Mouse (Mus musculus) ES-E14 (cell line): ENCODE results near the gene Lsm4. TPM values are rescaled to one million over a fixed set of nuclear protein-coding genes. Genes with fewer than 3 reads are reported as not detected.
A peak's percentile ranks its signal among the peaks of the same experiment; 100 is the strongest.

Experiments
- DNase-seq: peaks from one replicate; pipeline ENCODE4 v3.0.0-alpha.2; 2013; ENCODE audit warnings: low read depth, low spot score
- H3K27ac ChIP-seq: 2 replicates; pipeline ENCODE4 v1.5.1; 2012; ENCODE audit warnings: low read depth, mild to moderate bottlenecking, low read length, moderate library complexity, mixed read lengths; ENCODE audit not compliant: poor library complexity, insufficient read depth, severe bottlenecking
- H3K36me3 ChIP-seq: 2 replicates; pipeline ENCODE4 v1.6.1; 2012; ENCODE audit warnings: mild to moderate bottlenecking, low read length, moderate library complexity, mixed read lengths; ENCODE audit not compliant: control insufficient read depth, poor library complexity, insufficient read depth, severe bottlenecking
- H3K4me1 ChIP-seq, 2 experiments: fragments of 150-350 bp in 1 of 2; sonication (generic) in 1 of 2; 2 replicates each; pipeline ENCODE4 v1.6.1; 2012; ENCODE audit warnings: low read length in 2 of 2, mild to moderate bottlenecking in 1 of 2, mixed read lengths in 1 of 2; ENCODE audit not compliant: control insufficient read depth in 2 of 2, insufficient read depth in 2 of 2, poor library complexity in 1 of 2
- H3K4me3 ChIP-seq, 2 experiments: fragments of 150-350 bp in 1 of 2; sonication (generic) in 1 of 2; 2 replicates each; pipeline ENCODE4 v1.5.1; 2012; ENCODE audit warnings: low read length in 2 of 2, low read depth in 1 of 2, mild to moderate bottlenecking in 1 of 2, mixed read lengths in 1 of 2; ENCODE audit not compliant: insufficient read depth in 1 of 2, poor library complexity in 1 of 2, severe bottlenecking in 1 of 2
- H3K9ac ChIP-seq: 2 replicates; pipeline ENCODE4 v1.6.1; 2012; ENCODE audit warnings: low read depth, mild to moderate bottlenecking, low read length, mixed read lengths; ENCODE audit not compliant: poor library complexity, insufficient read depth, severe bottlenecking
- H3K9me3 ChIP-seq: fragments of 150-350 bp; sonication (generic); 2 replicates; pipeline ENCODE4 v1.6.1; 2012; ENCODE audit warnings: low read depth, mild to moderate bottlenecking, low read length; ENCODE audit not compliant: control insufficient read depth, insufficient read depth
- CHD2 ChIP-seq: IDR thresholded peaks from 2 replicates; pipeline ENCODE4 v1.6.1; 2014; ENCODE audit warnings: mild to moderate bottlenecking, low read depth, low read length, inconsistent platforms
- HCFC1 ChIP-seq: IDR thresholded peaks from 2 replicates; pipeline ENCODE4 v1.6.1; 2012; ENCODE audit warnings: low read length, inconsistent platforms, borderline replicate concordance; ENCODE audit not compliant: insufficient read depth
- MAFK ChIP-seq: IDR thresholded peaks from 2 replicates; pipeline ENCODE4 v1.6.1; 2014; ENCODE audit warnings: mild to moderate bottlenecking, low read depth, low read length, inconsistent platforms; ENCODE audit not compliant: insufficient read depth
- ZC3H11A ChIP-seq: IDR thresholded peaks from 2 replicates; pipeline ENCODE4 v1.6.1; 2012; ENCODE audit warnings: low read depth, mild to moderate bottlenecking, inconsistent platforms, low read length, borderline replicate concordance
- ZNF384 ChIP-seq: IDR thresholded peaks from 2 replicates; pipeline ENCODE4 v1.6.1; 2012; ENCODE audit warnings: low read depth, low read length, inconsistent platforms
- in situ Hi-C, 2 experiments: fragments of 600-800 bp; cut with MboI; formaldehyde crosslinking; loops; one replicate each; pipeline ENCODE4 v1.15.1; 2025; ENCODE audit warnings: low sequenced_read_pairs in 2 of 2, inconsistent platforms in 1 of 2; ENCODE audit not compliant: unreplicated experiment in 2 of 2
- total RNA-seq: library from RNA; depleted of rRNA; stranded (reverse); fragments of 300-350 nt; gene quantifications from 2 replicates; pipeline ENCODE4 v1.2.3, GENCODE M21; 2012

The Lsm4 gene
- total RNA-seq, 1 experiment: 171 TPM

DNA sequence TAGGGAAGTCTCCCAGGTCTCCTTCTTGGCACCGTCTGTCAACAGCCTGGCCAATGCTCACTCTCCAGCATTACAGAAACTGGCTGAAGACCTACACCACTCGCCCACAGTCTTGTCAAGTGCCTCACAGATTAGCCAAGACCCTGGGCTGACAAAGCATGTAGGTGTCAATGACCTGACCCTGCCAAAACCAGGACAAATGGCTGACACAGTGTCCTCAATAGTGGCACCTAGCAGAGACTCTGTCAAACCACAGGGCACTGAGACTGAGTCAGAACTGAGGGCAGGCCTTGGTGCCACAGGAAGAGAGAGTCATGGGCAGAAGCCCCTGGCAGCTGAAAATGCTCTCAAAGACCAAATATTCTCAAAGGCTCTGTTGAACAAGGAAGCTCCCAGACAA is 42.0 kb downstream of the Lsm4 start:
- Histone ChIP-seq H3K9ac (no peak overlapping the region), H3K4me3 (no peak overlapping the region), H3K4me1 (peaks cover 0 to 10% of the 10 kb centered on the region in 2 experiments; a peak in 1 of 4 replicates), H3K9me3 (no peaks in the 10 kb centered on the region), H3K36me3 (no peaks in the 10 kb centered on the region), H3K27ac (no peak overlapping the region)
- in situ Hi-C loops: loop anchor here (5.0 kb wide), 2 partner anchors 37 to 42 kb away; partner anchors contain the start of gene Rab3a (in 1 of the 2)
- no peak for DNase-seq
- no peak for TF ChIP-seq HCFC1
- TF ChIP-seq MAFK: no peak
- no peak for TF ChIP-seq CHD2
- no peak for TF ChIP-seq ZNF384
- no peak for TF ChIP-seq ZC3H11A

DNA sequence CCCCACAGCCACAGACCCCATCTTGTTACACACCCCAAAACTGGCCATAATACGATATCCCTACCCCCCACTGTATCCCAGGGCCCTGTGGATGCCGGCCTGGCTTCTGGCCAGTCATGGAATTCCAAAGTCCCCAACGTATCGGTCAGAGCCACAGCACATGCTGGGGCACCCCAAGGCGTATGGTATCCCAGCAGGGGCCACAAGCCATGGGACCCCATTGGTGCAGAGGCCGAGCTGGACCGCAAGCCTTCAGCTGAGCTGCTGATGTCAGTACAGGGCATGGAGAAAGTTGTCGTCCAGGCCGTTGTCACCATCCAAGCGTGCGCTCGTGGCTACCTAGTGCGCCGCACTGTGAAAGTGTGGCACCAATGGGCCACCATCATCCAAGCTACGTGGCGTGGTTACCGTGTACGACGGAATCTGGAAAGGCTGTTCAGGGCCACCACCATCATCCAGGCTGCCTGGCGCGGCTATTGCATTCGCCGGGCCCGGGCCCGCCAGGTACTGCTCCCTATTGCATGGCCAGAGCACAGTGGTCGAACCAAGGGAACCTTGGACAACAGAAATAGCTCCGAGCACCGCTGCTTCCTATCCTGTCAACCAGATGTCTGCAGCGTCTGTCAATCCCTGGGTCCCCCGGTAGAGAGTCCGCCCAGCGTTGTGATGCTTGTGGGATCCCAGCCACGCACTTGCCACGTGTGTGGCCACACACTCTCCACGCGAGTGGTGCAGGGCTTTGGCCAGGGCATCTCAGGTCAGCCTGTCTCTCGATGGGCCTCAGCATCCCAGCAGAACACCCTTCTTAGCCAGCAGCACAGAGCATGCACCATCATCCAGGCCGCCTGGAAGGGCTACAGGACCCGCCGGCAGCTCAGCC is 43.7 kb downstream of the Lsm4 start:
- Histone ChIP-seq H3K9me3 (no peaks in the 10 kb centered on the region), H3K27ac (no peak overlapping the region), H3K9ac (peak overlapping the region; percentile 28; the same call in 1 of the 2 replicates), H3K4me1 (peaks cover 0 to 12% of the 10 kb centered on the region in 2 experiments; a peak in 1 of 4 replicates), H3K36me3 (no peaks in the 10 kb centered on the region), H3K4me3 (peak overlapping the region; percentile 34 to 48; a peak in 3 of 4 replicates)
- TF ChIP-seq HCFC1 (no peak), MAFK (no peak), CHD2 (no peak), ZNF384 (no peak), ZC3H11A (no peak)
- in situ Hi-C loops: loop anchor here (5.0 kb wide), 2 partner anchors 36 to 41 kb away; partner anchors contain the start of gene Rab3a (in 1 of the 2)
- no peak for DNase-seq

DNA sequence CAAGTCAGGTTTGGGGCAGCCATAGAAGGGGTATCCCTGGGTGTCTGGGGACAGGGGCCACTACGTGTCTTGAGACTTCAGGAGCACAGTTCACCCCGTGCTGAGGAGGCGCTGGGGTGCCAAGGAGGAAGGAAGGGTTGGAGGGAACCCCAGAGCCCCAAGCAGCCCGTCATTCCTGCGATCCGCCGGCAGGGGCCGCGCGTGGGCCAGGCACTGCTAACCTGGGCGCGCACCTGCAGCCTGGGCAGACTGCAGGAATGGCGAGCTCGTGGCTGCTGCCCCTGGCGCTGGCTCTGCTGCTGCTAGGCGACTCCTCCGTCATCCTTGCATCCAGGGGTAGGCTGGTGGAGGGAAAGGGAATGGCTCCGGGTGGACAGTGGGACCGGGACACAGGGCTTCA is 45.2 kb downstream of the Lsm4 start, which contains the start of gene Gm3336:
Gene Gm3336 (plus strand): TSS at position 247 of the 400 bp plus-strand sequence.
- in situ Hi-C loops: loop anchor here (5.0 kb wide), 2 partner anchors 34 to 39 kb away; partner anchors contain the start of gene Rab3a (in 1 of the 2)
- no peak for TF ChIP-seq CHD2
- no peak for TF ChIP-seq MAFK
- TF ChIP-seq HCFC1: no peak
- no peak for TF ChIP-seq ZNF384
- TF ChIP-seq ZC3H11A: no peak
- no peak for DNase-seq

DNA sequence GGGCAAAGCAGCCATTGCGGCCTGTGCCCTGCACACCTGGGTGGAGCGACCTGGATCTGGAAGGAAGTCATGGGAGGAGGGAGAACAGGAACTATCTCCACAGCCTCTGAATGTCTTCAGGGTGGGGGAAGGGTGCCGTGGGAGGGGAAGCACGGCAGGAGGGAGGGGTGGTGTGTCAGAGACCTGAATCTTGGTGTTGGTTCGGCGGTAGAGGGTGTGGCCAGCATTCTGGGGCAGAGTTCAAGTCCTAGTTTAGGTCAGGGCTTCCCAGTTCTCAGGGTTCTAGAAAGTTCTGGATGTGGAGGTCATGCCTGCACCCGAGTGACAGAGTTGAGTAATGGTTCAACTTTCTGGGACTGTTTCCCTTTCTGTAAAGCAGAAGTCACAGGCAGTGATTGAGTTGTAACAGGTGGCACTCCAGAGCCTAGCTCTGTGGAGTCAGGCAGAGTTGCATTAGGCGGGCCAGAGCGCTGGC is 46.8 kb downstream of the Lsm4 start:
- no peak for DNase-seq
- TF ChIP-seq HCFC1 (no peak), ZC3H11A (no peak), CHD2 (no peak), MAFK (no peak), ZNF384 (no peak)
- Histone ChIP-seq H3K9me3 (no peaks in the 10 kb centered on the region), H3K27ac (no peak overlapping the region), H3K4me1 (peaks cover 0 to 14% of the 10 kb centered on the region in 2 experiments; a peak in 1 of 4 replicates), H3K9ac (no peak overlapping the region), H3K36me3 (no peaks in the 10 kb centered on the region), H3K4me3 (no peak overlapping the region)
- in situ Hi-C loops: loop anchor here (5.0 kb wide), 2 partner anchors 32 to 37 kb away; partner anchors contain the start of gene Rab3a (in 1 of the 2)

More for the DNA sequence above, 45.2 kb downstream of the Lsm4 start, which contains the start of gene Gm3336:
- Histone ChIP-seq H3K9ac (0 out of 2 replicates have a peak within 1 kb of the TSS, but pooled peaks have one; percentile 58), H3K4me1 (peaks cover 0 to 12% of the 10 kb centered on the region in 2 experiments; a peak in 1 of 4 replicates), H3K27ac (no peak within 1 kb of the TSS), H3K4me3 (peak within 1 kb of the TSS in 1 of 2 experiments; percentile 35; a peak in 1 of 4 replicates), H3K9me3 (no peaks in the 10 kb centered on the region), H3K36me3 (no peaks in the 10 kb centered on the region)
